Mouse (Mus musculus): ENCODE measurements around the gene 6030468B19Rik. TPM values are rescaled to one million over a fixed set of nuclear protein-coding genes. Genes with fewer than 3 reads are reported as not detected.

The 6030468B19Rik gene
- polyA plus RNA-seq, 2 experiments: 67.1 to 104 TPM

DNA sequence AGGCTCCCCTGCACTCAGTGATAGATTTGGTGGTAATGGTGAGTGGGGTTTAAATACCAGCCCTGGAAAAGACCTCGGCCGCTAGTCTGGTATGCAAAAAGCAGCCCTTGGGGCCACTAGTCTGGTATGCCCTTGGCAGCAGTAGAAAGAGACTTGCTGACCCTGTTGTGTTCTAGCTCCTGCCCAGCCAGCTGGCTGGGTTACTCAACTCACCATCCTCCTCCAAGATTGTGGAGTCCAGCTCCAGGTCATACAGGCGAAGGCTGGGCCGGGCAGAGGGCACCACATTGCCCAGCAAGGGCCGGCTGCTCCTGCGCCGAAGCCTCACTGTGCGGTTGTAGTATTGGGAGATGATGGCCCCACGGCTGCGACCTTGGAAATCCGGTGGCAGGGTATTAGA, 19.4 kb upstream of the 6030468B19Rik start:
- H3K9ac ChIP-seq (replicated peaks): peak overlapping the region; percentile 99
- peak overlapping the region; percentile 98 for H3K4me2 ChIP-seq (ENCODE audit: low read depth)
- H3K36me3 ChIP-seq (replicated peaks; ENCODE audit: control insufficient read depth, insufficient read depth, low read depth): peaks cover 54% of the 10 kb centered on the region
- no peak for ATAC-seq (ENCODE audit: insufficient read depth)
- no peak for DNase-seq (ENCODE audit: low read depth in 3 of 3, low spot score in 3 of 3)
- 91% methylated on average over 11 of the region's 11 CpGs for WGBS (ENCODE audit: insufficient replicate concordance)
- H3K27me3 ChIP-seq (ENCODE audit: control insufficient read depth, insufficient read depth, low read length): no peaks in the 10 kb centered on the region
- TF ChIP-seq EP300 (IDR thresholded peaks at IDR 0.05; ENCODE audit: low read depth): no peak
- no peak for TF ChIP-seq CTCF (IDR thresholded peaks at IDR 0.05; ENCODE audit: low read depth)
- peaks cover 8 to 17% of the 10 kb centered on the region in 2 experiments; a peak in 3 of 4 replicates for H3K4me1 ChIP-seq (replicated peaks; ENCODE audit: control insufficient read depth in 2 of 2, insufficient read depth in 2 of 2, low read length in 1 of 2)
- H3K27ac ChIP-seq: no peak overlapping the region
- no peaks in the 10 kb centered on the region for H3K9me3 ChIP-seq (ENCODE audit: control insufficient read depth, low read length)
- peak overlapping the region in 1 of 2 experiments; percentile 81; a peak in 2 of 4 replicates for H3K4me3 ChIP-seq (ENCODE audit: insufficient read depth in 1 of 2, low read depth in 2 of 2, low read length in 2 of 2)

- H3K4me1 ChIP-seq (replicated peaks; ENCODE audit: control insufficient read depth in 2 of 2, insufficient read depth in 2 of 2, low read length in 1 of 2): peaks cover 15 to 19% of the 10 kb centered on the region in 2 experiments
- peak overlapping the region; percentile 100 for H3K27ac ChIP-seq
- H3K9ac ChIP-seq (replicated peaks): peak overlapping the region; percentile 99
- no peaks in the 10 kb centered on the region for H3K9me3 ChIP-seq (ENCODE audit: control insufficient read depth, low read length)
- DNase-seq (ENCODE audit: low read depth in 3 of 3, low spot score in 3 of 3) (peak in 2 of 3 experiments; percentile 41 to 52), ATAC-seq (ENCODE audit: insufficient read depth) (no peak)
- WGBS (ENCODE audit: insufficient replicate concordance): 20% methylated on average over 12 of the region's 12 CpGs
- H3K36me3 ChIP-seq (replicated peaks; ENCODE audit: control insufficient read depth, insufficient read depth, low read depth): peaks cover 47% of the 10 kb centered on the region
- H3K4me2 ChIP-seq (ENCODE audit: low read depth): peak overlapping the region; percentile 98
- no peak for TF ChIP-seq EP300 (IDR thresholded peaks at IDR 0.05; ENCODE audit: low read depth)
- no peaks in the 10 kb centered on the region for H3K27me3 ChIP-seq (ENCODE audit: control insufficient read depth, insufficient read depth, low read length)
- H3K4me3 ChIP-seq (ENCODE audit: insufficient read depth in 1 of 2, low read depth in 2 of 2, low read length in 2 of 2): peak overlapping the region; percentile 75 to 81
Observed at GRCm38 (mm10) chr11:117778851-117779433, 18.5 kb upstream of the 6030468B19Rik start.

GRCm38 (mm10) chr11:117779434-117780198, 17.8 kb upstream of the 6030468B19Rik start:
- ATAC-seq (ENCODE audit: insufficient read depth): peak; percentile 32
- Histone ChIP-seq H3K9ac (replicated peaks) (peak overlapping the region; percentile 99), H3K27me3 (ENCODE audit: control insufficient read depth, insufficient read depth, low read length) (no peaks in the 10 kb centered on the region), H3K9me3 (ENCODE audit: control insufficient read depth, low read length) (no peaks in the 10 kb centered on the region), H3K27ac (peak overlapping the region; percentile 100), H3K4me3 (ENCODE audit: insufficient read depth in 1 of 2, low read depth in 2 of 2, low read length in 2 of 2) (peak overlapping the region; percentile 75 to 81), H3K4me2 (ENCODE audit: low read depth) (peak overlapping the region; percentile 98), H3K36me3 (replicated peaks; ENCODE audit: control insufficient read depth, insufficient read depth, low read depth) (peaks cover 52% of the 10 kb centered on the region), H3K4me1 (replicated peaks; ENCODE audit: control insufficient read depth in 2 of 2, insufficient read depth in 2 of 2, low read length in 1 of 2) (peaks cover 18 to 23% of the 10 kb centered on the region in 2 experiments)
- WGBS (ENCODE audit: insufficient replicate concordance): under 1% methylated on average over 38 of the region's 38 CpGs
- peak in 1 of 3 experiments; percentile 49 for DNase-seq (ENCODE audit: low read depth in 3 of 3, low spot score in 3 of 3)
- TF ChIP-seq CTCF (IDR thresholded peaks at IDR 0.05; ENCODE audit: low read depth): peak; percentile 13; the same call in 1 of the 2 replicates
- TF ChIP-seq EP300 (IDR thresholded peaks at IDR 0.05; ENCODE audit: low read depth): no peak

DNA sequence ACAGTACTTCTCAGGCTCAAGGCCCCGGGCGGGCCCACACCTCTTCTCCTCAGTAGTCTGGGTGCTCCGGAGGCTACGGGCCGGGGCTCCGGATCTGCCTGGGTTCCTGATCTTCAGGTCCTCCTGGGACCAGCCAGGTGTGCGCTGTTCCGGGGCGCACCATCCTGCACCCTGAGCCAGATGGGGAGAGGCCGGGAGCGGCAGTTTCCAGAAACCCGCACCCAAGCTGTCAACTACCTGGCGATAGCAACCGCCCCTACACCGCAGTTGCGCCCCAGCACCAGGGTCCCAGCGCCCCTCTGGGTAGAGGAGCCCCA, 17.3 kb upstream of the 6030468B19Rik start:
- peak overlapping the region; percentile 100 for H3K27ac ChIP-seq
- no peak for TF ChIP-seq EP300 (IDR thresholded peaks at IDR 0.05; ENCODE audit: low read depth)
- no peak for TF ChIP-seq CTCF (IDR thresholded peaks at IDR 0.05; ENCODE audit: low read depth)
- DNase-seq (ENCODE audit: low read depth in 3 of 3, low spot score in 3 of 3): no peak
- H3K9me3 ChIP-seq (ENCODE audit: control insufficient read depth, low read length): no peaks in the 10 kb centered on the region
- 0% methylated on average over 17 of the region's 17 CpGs for WGBS (ENCODE audit: insufficient replicate concordance)
- peak overlapping the region; percentile 75 to 81 for H3K4me3 ChIP-seq (ENCODE audit: insufficient read depth in 1 of 2, low read depth in 2 of 2, low read length in 2 of 2)
- H3K36me3 ChIP-seq (replicated peaks; ENCODE audit: control insufficient read depth, insufficient read depth, low read depth): peaks cover 50% of the 10 kb centered on the region
- peak overlapping the region; percentile 99 for H3K9ac ChIP-seq (replicated peaks)
- peak overlapping the region; percentile 98 for H3K4me2 ChIP-seq (ENCODE audit: low read depth)
- H3K27me3 ChIP-seq (ENCODE audit: control insufficient read depth, insufficient read depth, low read length): no peaks in the 10 kb centered on the region
- ATAC-seq (ENCODE audit: insufficient read depth): peak; percentile 3
- peaks cover 18 to 23% of the 10 kb centered on the region in 2 experiments for H3K4me1 ChIP-seq (replicated peaks; ENCODE audit: control insufficient read depth in 2 of 2, insufficient read depth in 2 of 2, low read length in 1 of 2)

DNA sequence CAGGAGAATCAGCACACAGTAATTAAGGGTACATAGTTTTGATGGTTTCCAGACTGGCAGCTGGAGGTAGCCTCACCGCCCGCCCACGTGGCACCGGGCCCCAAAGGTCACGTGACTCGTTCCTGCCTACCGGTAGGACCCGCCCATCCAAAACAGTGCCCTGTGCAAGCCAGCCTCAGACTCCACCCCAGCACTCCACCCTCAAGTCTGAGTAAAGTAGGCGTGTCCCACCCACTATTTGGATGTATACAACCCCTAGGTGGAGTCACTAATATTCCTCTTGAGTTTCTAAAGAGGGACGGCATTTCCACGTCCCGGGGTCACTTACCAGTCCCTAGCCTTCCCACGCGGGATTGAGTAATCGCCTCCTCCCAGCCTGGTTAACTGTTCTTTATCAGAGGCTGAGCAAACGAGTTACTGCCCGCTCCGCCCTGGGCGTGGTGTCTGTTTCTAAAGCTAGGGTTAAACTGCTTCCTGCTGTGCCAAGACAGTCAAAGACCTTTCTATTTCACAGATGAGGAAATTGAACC, 16.8 kb upstream of the 6030468B19Rik start:
- peaks cover 50% of the 10 kb centered on the region for H3K36me3 ChIP-seq (replicated peaks; ENCODE audit: control insufficient read depth, insufficient read depth, low read depth)
- TF ChIP-seq CTCF (IDR thresholded peaks at IDR 0.05; ENCODE audit: low read depth) (peak; percentile 33), EP300 (IDR thresholded peaks at IDR 0.05; ENCODE audit: low read depth) (peak; percentile 89)
- H3K4me3 ChIP-seq (ENCODE audit: insufficient read depth in 1 of 2, low read depth in 2 of 2, low read length in 2 of 2): peak overlapping the region; percentile 75 to 81
- H3K4me2 ChIP-seq (ENCODE audit: low read depth): peak overlapping the region; percentile 98
- no peaks in the 10 kb centered on the region for H3K27me3 ChIP-seq (ENCODE audit: control insufficient read depth, insufficient read depth, low read length)
- ATAC-seq (ENCODE audit: insufficient read depth): peak; percentile 76
- DNase-seq (ENCODE audit: low read depth in 3 of 3, low spot score in 3 of 3): peak; percentile 94 to 97 (median 94)
- H3K4me1 ChIP-seq (replicated peaks; ENCODE audit: control insufficient read depth in 2 of 2, insufficient read depth in 2 of 2, low read length in 1 of 2): peaks cover 18 to 23% of the 10 kb centered on the region in 2 experiments
- WGBS (ENCODE audit: insufficient replicate concordance): under 1% methylated on average over 19 of the region's 19 CpGs
- peak overlapping the region; percentile 100 for H3K27ac ChIP-seq
- no peaks in the 10 kb centered on the region for H3K9me3 ChIP-seq (ENCODE audit: control insufficient read depth, low read length)
- peak overlapping the region; percentile 99 for H3K9ac ChIP-seq (replicated peaks)

Measured in liver, embryonic 14.5 days (tissue).